Comparison of ENCODE assay signal across 8 mouse cellular contexts in the genomic region with DNA sequence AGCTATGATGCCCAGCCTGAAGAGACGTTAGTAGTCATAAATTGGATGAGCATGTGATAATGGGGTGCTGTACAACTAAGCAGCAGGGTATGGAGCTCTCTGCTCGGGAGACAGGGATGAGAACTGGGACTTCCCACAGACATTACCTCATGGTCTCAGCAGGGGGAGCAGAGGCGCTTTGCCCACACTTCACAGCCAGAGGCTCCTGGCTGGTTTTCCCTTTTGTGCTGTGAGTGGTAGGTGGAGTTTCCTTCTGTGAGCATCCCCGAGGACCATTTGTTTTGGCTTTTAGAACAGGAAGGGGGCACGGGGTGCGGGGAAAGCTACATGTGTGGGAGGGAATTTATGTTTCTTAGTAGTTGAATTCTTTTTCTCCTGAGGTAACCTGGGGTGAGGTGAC.
A peak's percentile ranks its signal among the peaks of the same experiment; 100 is the strongest.
DNase-seq lines count a peak whose midpoint lies in the region; ATAC-seq lines count a peak whose summit lies in the region.

No protein-coding gene starts in this region.

- no peak for DNase-seq in cerebellum, postnatal 4 days (ENCODE audit: low spot score in 2 of 2)
- peak; percentile 83 for DNase-seq in embryo, embryonic 10 days (ENCODE audit: low spot score)
- peak; percentile 68 for DNase-seq in gastrocnemius, postnatal 25 days
- DNase-seq in induced T-regulatory cell, adult 2 months (ENCODE audit: low read depth) = peak; percentile 17
- peak; percentile 56 to 81 for DNase-seq in left cerebral cortex, postnatal 25 days (ENCODE audit: low spot score in 2 of 2)

- peak overlapping the region; percentile 32 for H3K4me3 ChIP-seq in stomach, embryonic 16.5 days (replicated peaks; ENCODE audit: low read length)

- intact Hi-C loops in left cerebral cortex, postnatal 25 days (cut with DNase I) = no loop called here

- peaks cover 21% of the 10 kb centered on the region for H3K4me1 ChIP-seq in stomach, embryonic 16.5 days (ENCODE audit: control insufficient read depth, insufficient read depth, low read length)

- peak overlapping the region; percentile 89 for H3K27ac ChIP-seq in stomach, embryonic 16.5 days (ENCODE audit: low read length)

- no peaks in the 10 kb centered on the region for H3K27me3 ChIP-seq in stomach, embryonic 16.5 days (ENCODE audit: control insufficient read depth, insufficient read depth, low read length)

- H3K9ac ChIP-seq in stomach, embryonic 16.5 days (ENCODE audit: low read length) = peak overlapping the region; percentile 54

- WGBS in stomach, embryonic 16.5 days = 2% methylated on average over 6 of the region's 6 CpGs

- H3K36me3 ChIP-seq in stomach, embryonic 16.5 days (ENCODE audit: control insufficient read depth, insufficient read depth, low read length) = no peaks in the 10 kb centered on the region

- no peaks in the 10 kb centered on the region for H3K9me3 ChIP-seq in stomach, embryonic 16.5 days (replicated peaks; ENCODE audit: control insufficient read depth, low read length)

- peak overlapping the region; percentile 58 for H3K4me2 ChIP-seq in stomach, embryonic 16.5 days (ENCODE audit: low read depth, low read length)

- ATAC-seq in cerebellum, adult (ENCODE audit: insufficient number of reproducible peaks, low FRiP score, low TSS enrichment) = peak; percentile 56; the same call in 1 of the 2 replicates
- peak; percentile 72 for ATAC-seq in megakaryocyte progenitor cell, adult 5-6 weeks (replicated peaks; ENCODE audit: poor library complexity)
- peak; percentile 65; the same call in 1 of the 2 replicates for ATAC-seq in stomach, embryonic 16.5 days (ENCODE audit: insufficient read depth, low FRiP score)

Comparison
In these comparisons a context has a peak if more than half of its experiments do, and no peak if none do; other contexts are left out.
1. DNase-seq: peak in embryo, embryonic 10 days (single experiment), gastrocnemius, postnatal 25 days (single experiment), induced T-regulatory cell, adult 2 months (single experiment) and left cerebral cortex, postnatal 25 days (2 of 2); none in cerebellum, postnatal 4 days (0 of 2).
2. Peak in every context shown above with its lines, with median percentiles within 50 percentile points of each other: ATAC-seq.